Mouse (Mus musculus) midbrain, embryonic 10.5 days (tissue): ENCODE measurements around the gene Tmem104. TPM values are rescaled to one million over a fixed set of nuclear protein-coding genes. Genes with fewer than 3 reads are reported as not detected.

Source experiments
- DNase-seq: peaks from one replicate; pipeline ENCODE4 v3.0.0-alpha.2; 2017; ENCODE audit warnings: low spot score
- H3K27ac ChIP-seq: fragments of 300-500 bp; sonication (generic); replicated peaks from 2 replicates; pipeline ENCODE4 v1.5.1; 2016; ENCODE audit warnings: mild to moderate bottlenecking
- H3K27me3 ChIP-seq: fragments of 300-500 bp; sonication (generic); 2 replicates; pipeline ENCODE4 v1.6.1; 2016; ENCODE audit warnings: low read depth, mild to moderate bottlenecking; ENCODE audit not compliant: poor library complexity, severe bottlenecking
- H3K36me3 ChIP-seq: fragments of 300-500 bp; sonication (generic); 2 replicates; pipeline ENCODE4 v1.6.1; 2016; ENCODE audit warnings: mild to moderate bottlenecking, moderate library complexity
- H3K4me1 ChIP-seq: fragments of 300-500 bp; sonication (generic); 2 replicates; pipeline ENCODE4 v1.6.1; 2016
- H3K4me3 ChIP-seq: fragments of 300-500 bp; sonication (generic); 2 replicates; pipeline ENCODE4 v1.5.1; 2016; ENCODE audit warnings: mild to moderate bottlenecking, moderate library complexity
- H3K9me3 ChIP-seq: fragments of 300-500 bp; sonication (generic); replicated peaks from 2 replicates; pipeline ENCODE4 v1.6.1; 2016; ENCODE audit warnings: mild to moderate bottlenecking
- WGBS: fragments of 180-500 bp; shearing (Covaris S2); methylation state at CpG from one replicate; pipeline ENCODE4 v1.1.7; 2016; 5-methylcytosine and 5-hydroxymethylcytosine counted together
- polyA plus RNA-seq: library from polyadenylated mRNA; unstranded; fragments of >200 nt; fragmentation: Nextera tagmentation; extraction: Ambion mirVana; gene quantifications from 2 replicates; pipeline ENCODE4 v1.2.1, GENCODE M21; 2016

Gene Tmem104
- polyA plus RNA-seq, 1 experiment from 2014 or later = 7.1 TPM

DNA sequence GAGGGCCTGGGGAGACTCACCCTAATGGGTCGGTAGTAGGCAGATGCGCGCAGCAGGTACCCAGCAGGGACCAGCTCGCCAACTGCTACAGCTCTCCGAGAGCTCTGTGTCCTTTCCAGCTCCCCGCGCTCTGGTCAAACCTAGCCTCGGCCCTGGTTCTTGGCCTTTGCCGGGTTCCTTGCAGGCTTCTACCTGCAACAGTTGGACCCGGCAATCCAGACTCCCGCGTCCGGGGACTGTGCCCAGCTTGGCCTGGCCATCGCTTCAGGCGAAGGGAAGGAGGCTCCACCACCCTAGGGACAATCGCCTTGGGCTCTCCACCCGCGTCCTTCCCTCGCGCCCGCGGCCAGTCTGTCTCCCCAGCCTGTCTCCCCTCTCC is 79.1 kb downstream of the Tmem104 start:
- whole genome bisulfite sequencing = 3% methylated on average over 22 of the region's 22 CpGs
- peak; percentile 36 for DNase-seq
- Histone ChIP-seq H3K27ac (no peak overlapping the region), H3K27me3 (peaks cover 95% of the 10 kb centered on the region), H3K4me3 (peak overlapping the region; percentile 51), H3K4me1 (peaks cover 46% of the 10 kb centered on the region), H3K9me3 (no peaks in the 10 kb centered on the region), H3K36me3 (peaks cover 25% of the 10 kb centered on the region)

DNA sequence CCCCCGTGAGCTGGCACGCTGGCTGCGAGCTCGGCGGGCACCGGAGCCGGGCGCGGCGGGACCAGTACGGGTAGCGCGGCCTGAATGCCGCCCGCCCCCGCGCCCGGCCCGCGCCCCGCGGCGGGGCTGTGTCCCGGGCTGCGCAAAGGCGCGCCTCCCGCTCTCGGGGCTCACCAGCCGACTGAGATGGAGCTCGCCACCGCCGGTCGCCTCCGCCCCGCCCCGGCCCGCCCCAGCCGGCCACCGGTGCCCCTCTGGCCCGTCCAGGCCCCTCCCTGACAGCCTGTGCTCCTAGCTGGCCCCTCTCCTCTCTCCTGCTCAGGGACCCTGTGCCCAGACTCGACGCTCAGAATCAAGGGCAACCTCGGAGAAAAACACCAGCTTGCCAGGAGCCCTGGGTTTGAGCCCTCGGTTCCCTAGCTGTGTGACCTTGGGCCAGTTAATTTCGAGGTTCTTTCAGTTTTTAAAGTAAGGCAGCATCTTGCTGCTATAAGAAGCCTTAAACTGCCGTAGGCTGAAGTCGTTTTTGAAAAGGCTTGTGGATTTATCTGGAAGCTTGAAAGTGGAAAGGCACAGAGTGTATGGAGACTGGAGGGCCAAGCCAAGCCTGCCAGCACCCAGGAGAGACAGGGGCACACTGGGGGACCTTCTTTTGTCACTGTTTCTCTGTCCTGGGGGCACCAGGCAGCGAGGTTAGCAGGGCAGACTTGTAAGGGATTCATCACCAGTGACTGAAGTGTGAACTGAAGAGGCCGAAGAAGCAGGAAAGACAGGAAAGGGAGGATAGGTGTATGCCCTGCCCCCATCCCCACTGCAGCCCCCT is 80.0 kb downstream of the Tmem104 start, which contains the start of gene Grin2c:
TSS of gene Grin2c (minus strand) at position 183 of the 823 bp plus-strand sequence.
- H3K4me3 ChIP-seq = peak within 1 kb of the TSS; percentile 51
- peaks cover 26% of the 10 kb centered on the region for H3K36me3 ChIP-seq
- no peak within 1 kb of the TSS for H3K27ac ChIP-seq
- no peak for DNase-seq
- no peaks in the 10 kb centered on the region for H3K9me3 ChIP-seq
- peaks cover 87% of the 10 kb centered on the region for H3K27me3 ChIP-seq
- H3K4me1 ChIP-seq = peaks cover 46% of the 10 kb centered on the region
- 8% methylated on average over 36 of the region's 50 CpGs for WGBS

DNA sequence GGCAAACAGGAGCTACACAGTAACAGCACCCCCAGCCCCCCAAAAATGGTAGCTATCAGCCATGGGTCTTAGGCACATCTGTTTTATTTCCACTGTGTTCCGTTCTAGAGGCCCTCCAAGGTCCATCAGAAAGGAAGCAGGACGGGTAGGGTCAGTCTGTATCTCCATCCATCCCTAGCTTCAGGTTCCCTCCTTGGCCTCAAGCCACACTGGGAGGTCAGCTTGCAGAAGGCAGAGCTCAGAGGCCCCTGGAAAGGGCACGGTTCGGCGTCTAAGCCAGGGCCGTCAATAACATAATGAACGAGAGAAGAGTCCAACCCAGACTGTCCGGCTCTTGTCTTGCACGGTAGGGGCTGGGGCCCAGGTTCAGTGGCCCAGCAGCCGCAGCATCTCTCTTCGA is 80.7 kb downstream of the Tmem104 start:
- H3K4me3 ChIP-seq = no peak overlapping the region
- peaks cover 80% of the 10 kb centered on the region for H3K27me3 ChIP-seq
- H3K4me1 ChIP-seq = peaks cover 49% of the 10 kb centered on the region
- no peak overlapping the region for H3K27ac ChIP-seq
- peaks cover 26% of the 10 kb centered on the region for H3K36me3 ChIP-seq
- no peaks in the 10 kb centered on the region for H3K9me3 ChIP-seq
- no peak for DNase-seq
- WGBS = 75% methylated on average over 11 of the region's 11 CpGs

- Histone ChIP-seq H3K27me3 (peaks cover 65% of the 10 kb centered on the region), H3K4me3 (no peak overlapping the region), H3K9me3 (no peaks in the 10 kb centered on the region), H3K27ac (no peak overlapping the region), H3K4me1 (peaks cover 59% of the 10 kb centered on the region), H3K36me3 (peaks cover 26% of the 10 kb centered on the region)
- DNase-seq = no peak
- 89% methylated on average over 27 of the region's 27 CpGs for WGBS
These were observed 82.2 kb downstream of the Tmem104 start for GRCm38 (mm10) chr11:115269330-115270066.

GRCm38 (mm10) chr11:115270148-115270861 is 83.0 kb downstream of the Tmem104 start:
- Histone ChIP-seq H3K9me3 (no peaks in the 10 kb centered on the region), H3K36me3 (peaks cover 26% of the 10 kb centered on the region), H3K4me3 (no peak overlapping the region), H3K4me1 (peaks cover 57% of the 10 kb centered on the region), H3K27me3 (peaks cover 57% of the 10 kb centered on the region), H3K27ac (no peak overlapping the region)
- 35% methylated on average over 19 of the region's 19 CpGs for WGBS
- peak; percentile 84 for DNase-seq

DNA sequence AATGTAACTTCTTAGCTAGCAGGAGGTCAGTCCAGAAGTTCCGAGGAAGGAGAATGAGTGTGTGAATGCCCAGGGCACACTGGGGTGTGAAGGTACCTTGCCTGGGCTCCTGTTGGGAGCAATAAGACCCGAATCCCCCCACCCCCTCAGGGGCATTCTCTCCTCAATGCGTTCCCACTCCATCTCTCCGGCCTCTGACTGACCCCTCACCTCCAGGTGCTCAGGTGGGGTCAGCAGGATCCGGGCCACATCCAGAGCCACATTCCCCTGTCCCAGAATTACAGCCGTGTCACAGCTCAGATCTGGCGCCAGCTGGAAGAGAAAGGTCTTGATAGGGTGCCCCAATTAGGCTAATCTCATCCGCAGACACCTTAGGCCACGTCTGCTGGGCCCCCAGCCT is 83.8 kb downstream of the Tmem104 start:
- Histone ChIP-seq H3K9me3 (no peaks in the 10 kb centered on the region), H3K27ac (no peak overlapping the region), H3K36me3 (peaks cover 26% of the 10 kb centered on the region), H3K27me3 (peaks cover 49% of the 10 kb centered on the region), H3K4me3 (no peak overlapping the region), H3K4me1 (peaks cover 57% of the 10 kb centered on the region)
- DNase-seq = no peak
- WGBS = 84% methylated on average over 9 of the region's 9 CpGs

DNA sequence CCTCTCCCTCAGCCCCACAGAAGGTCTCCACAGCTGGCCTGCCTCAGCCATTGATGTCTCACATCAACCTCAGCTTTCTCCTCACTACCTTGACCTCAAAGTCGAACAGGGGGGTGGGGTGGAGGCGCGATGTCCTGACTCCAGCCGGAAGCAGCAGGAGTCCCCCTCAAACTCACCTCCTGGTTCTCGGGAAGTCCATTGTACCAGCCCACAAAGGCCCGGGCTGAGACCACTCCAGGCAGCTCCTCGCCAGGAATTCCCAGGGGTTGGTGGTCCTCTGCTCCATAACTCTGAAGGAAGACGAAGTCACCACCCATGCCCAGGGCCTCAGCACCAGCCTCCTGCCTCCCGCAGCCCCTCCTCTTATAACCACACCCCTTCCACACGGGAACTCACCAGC is 84.2 kb downstream of the Tmem104 start:
- no peak overlapping the region for H3K27ac ChIP-seq
- no peaks in the 10 kb centered on the region for H3K9me3 ChIP-seq
- peaks cover 45% of the 10 kb centered on the region for H3K27me3 ChIP-seq
- H3K36me3 ChIP-seq = peaks cover 26% of the 10 kb centered on the region
- WGBS = 70% methylated on average over 10 of the region's 10 CpGs
- H3K4me1 ChIP-seq = peaks cover 57% of the 10 kb centered on the region
- H3K4me3 ChIP-seq = no peak overlapping the region
- no peak for DNase-seq

- 80% methylated on average over 10 of the region's 10 CpGs for WGBS
- peaks cover 30% of the 10 kb centered on the region for H3K27me3 ChIP-seq
- H3K4me1 ChIP-seq = peaks cover 50% of the 10 kb centered on the region
These were observed 85.7 kb downstream of the Tmem104 start for GRCm38 (mm10) chr11:115272894-115273498.

GRCm38 (mm10) chr11:115273735-115274134 is 86.4 kb downstream of the Tmem104 start:
- Histone ChIP-seq H3K4me1 (peaks cover 53% of the 10 kb centered on the region), H3K27ac (no peak overlapping the region; the same call in 1 of the 2 replicates), H3K36me3 (peaks cover 17% of the 10 kb centered on the region), H3K27me3 (peaks cover 23% of the 10 kb centered on the region), H3K9me3 (no peaks in the 10 kb centered on the region), H3K4me3 (no peak overlapping the region)
- DNase-seq = no peak
- WGBS = 69% methylated on average over 7 of the region's 7 CpGs

More at GRCm38 (mm10) chr11:115272894-115273498, 85.7 kb downstream of the Tmem104 start:
- Histone ChIP-seq H3K36me3 (peaks cover 24% of the 10 kb centered on the region), H3K9me3 (no peaks in the 10 kb centered on the region), H3K4me3 (no peak overlapping the region), H3K27ac (peak overlapping the region; percentile 33; the same call in 1 of the 2 replicates)
- no peak for DNase-seq

DNA sequence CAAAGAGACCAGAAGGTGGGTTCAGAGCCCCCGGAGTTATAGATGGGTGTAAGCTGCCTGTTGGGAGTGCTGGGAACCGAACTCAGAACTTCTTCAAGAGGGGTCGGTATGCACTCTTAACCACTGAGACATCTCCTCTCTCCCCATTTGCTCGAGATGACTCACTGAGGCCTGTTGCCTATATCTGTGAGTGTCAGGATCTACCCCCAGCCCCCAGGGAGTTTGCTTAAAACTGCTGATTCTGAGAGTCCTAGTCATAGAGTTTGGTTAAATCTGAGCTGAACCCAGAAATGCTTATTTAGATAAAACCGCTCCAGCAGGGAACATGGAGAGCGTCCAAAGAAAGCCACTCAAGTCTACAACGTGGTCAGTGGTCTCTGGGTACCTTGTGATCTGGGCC is 86.9 kb downstream of the Tmem104 start:
- Histone ChIP-seq H3K9me3 (no peaks in the 10 kb centered on the region), H3K4me3 (no peak overlapping the region), H3K4me1 (peaks cover 53% of the 10 kb centered on the region), H3K27me3 (peaks cover 18% of the 10 kb centered on the region), H3K27ac (no peak overlapping the region), H3K36me3 (peaks cover 12% of the 10 kb centered on the region; the same call in 1 of the 2 replicates)
- DNase-seq = no peak
- 85% methylated on average over 7 of the region's 7 CpGs for WGBS

GRCm38 (mm10) chr11:115274771-115275170 is 87.5 kb downstream of the Tmem104 start:
- Histone ChIP-seq H3K4me3 (no peak overlapping the region), H3K4me1 (peaks cover 51% of the 10 kb centered on the region), H3K9me3 (no peaks in the 10 kb centered on the region), H3K27ac (no peak overlapping the region), H3K27me3 (peaks cover 12% of the 10 kb centered on the region), H3K36me3 (peaks cover 6% of the 10 kb centered on the region; the same call in 1 of the 2 replicates)
- DNase-seq = no peak
- WGBS = 91% methylated on average over 6 of the region's 6 CpGs

GRCm38 (mm10) chr11:115275509-115275908 is 88.2 kb downstream of the Tmem104 start:
- H3K27ac ChIP-seq = no peak overlapping the region
- WGBS = 91% methylated on average over 6 of the region's 6 CpGs
- peak overlapping the region; percentile 65 for H3K4me3 ChIP-seq
- no peaks in the 10 kb centered on the region for H3K9me3 ChIP-seq
- H3K4me1 ChIP-seq = peaks cover 44% of the 10 kb centered on the region
- peaks cover 6% of the 10 kb centered on the region; the same call in 1 of the 2 replicates for H3K36me3 ChIP-seq
- DNase-seq = no peak
- H3K27me3 ChIP-seq = peaks cover 5% of the 10 kb centered on the region; the same call in 1 of the 2 replicates
